Mouse (Mus musculus): ENCODE measurements around the gene Itpr2. TPM values are rescaled to one million over a fixed set of nuclear protein-coding genes. Genes with fewer than 3 reads are reported as not detected.

Itpr2 gene
- polyA plus RNA-seq, 2 experiments = 0.64 to 1.7 TPM

DNA sequence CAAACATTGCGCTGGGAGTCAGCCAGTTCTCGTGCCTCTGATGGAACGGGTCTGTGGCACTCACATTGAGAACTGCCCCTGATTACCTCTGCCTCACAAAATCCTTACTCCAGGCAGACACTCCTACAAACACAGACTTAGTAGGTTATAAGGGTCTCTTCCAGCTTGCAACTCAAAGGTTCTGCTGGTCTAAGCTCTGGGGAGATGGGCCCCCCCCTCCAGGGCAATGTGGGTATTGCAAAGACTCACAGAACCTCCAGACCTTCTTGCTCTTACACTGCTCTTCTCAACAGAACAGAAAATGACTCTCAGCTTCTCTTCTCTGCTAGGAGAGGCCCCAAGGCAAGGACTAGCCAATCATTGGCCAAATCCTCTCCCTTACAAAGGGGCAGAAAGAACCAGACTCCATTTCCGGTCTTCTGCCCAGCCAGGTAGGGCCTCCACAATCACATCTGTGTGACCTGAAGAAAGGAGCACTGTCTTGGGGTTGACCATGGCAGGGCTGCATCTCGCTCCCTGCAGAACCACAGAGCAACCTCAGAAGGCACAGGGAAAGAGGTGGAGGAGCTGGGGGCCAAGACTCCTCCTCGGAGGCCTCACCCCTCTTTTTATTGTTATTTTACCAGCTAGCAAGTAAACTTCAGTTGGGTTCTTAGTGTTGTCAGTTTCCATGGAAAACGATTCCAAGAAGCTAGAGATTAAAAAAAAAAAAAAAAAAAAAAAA lies 244.9 kb downstream of the Itpr2 start:
- peak; percentile 74 for TF ChIP-seq CTCF (IDR thresholded peaks at IDR 0.05; ENCODE audit: low read depth)
- TF ChIP-seq EP300 (IDR thresholded peaks at IDR 0.05; ENCODE audit: low read depth) = no peak
- Histone ChIP-seq H3K9ac (replicated peaks) (no peak overlapping the region), H3K4me3 (ENCODE audit: insufficient read depth in 1 of 2, low read depth in 2 of 2, low read length in 2 of 2) (no peak overlapping the region), H3K27ac (no peak overlapping the region), H3K4me2 (ENCODE audit: low read depth) (no peak overlapping the region; the same call in 1 of the 2 replicates), H3K4me1 (replicated peaks; ENCODE audit: control insufficient read depth in 2 of 2, insufficient read depth in 2 of 2, low read length in 1 of 2) (peaks cover 8 to 18% of the 10 kb centered on the region in 2 experiments; a peak in 3 of 4 replicates), H3K27me3 (ENCODE audit: control insufficient read depth, insufficient read depth, low read length) (no peaks in the 10 kb centered on the region), H3K9me3 (ENCODE audit: control insufficient read depth, low read length) (peaks cover 4% of the 10 kb centered on the region), H3K36me3 (replicated peaks; ENCODE audit: control insufficient read depth, insufficient read depth, low read depth) (no peaks in the 10 kb centered on the region)
- DNase-seq (ENCODE audit: low read depth in 3 of 3, low spot score in 3 of 3) (peak; percentile 39 to 51 (median 40)), ATAC-seq (ENCODE audit: insufficient read depth) (peak; percentile 68; the same call in 1 of the 2 replicates)
- WGBS (ENCODE audit: insufficient replicate concordance) = 80% methylated on average over 7 of the region's 7 CpGs

GRCm38 (mm10) chr6:146256401-146256800 lies 245.6 kb downstream of the Itpr2 start:
- H3K4me1 ChIP-seq (replicated peaks; ENCODE audit: control insufficient read depth in 2 of 2, insufficient read depth in 2 of 2, low read length in 1 of 2) = peaks cover 8 to 18% of the 10 kb centered on the region in 2 experiments; a peak in 3 of 4 replicates
- H3K27ac ChIP-seq = no peak overlapping the region
- no peak for TF ChIP-seq CTCF (IDR thresholded peaks at IDR 0.05; ENCODE audit: low read depth)
- TF ChIP-seq EP300 (IDR thresholded peaks at IDR 0.05; ENCODE audit: low read depth) = no peak
- no peak overlapping the region for H3K4me3 ChIP-seq (ENCODE audit: insufficient read depth in 1 of 2, low read depth in 2 of 2, low read length in 2 of 2)
- DNase-seq (ENCODE audit: low read depth in 3 of 3, low spot score in 3 of 3) (peak; percentile 34 to 64 (median 42)), ATAC-seq (ENCODE audit: insufficient read depth) (peak; percentile 88)
- peak overlapping the region; percentile 1; the same call in 1 of the 2 replicates for H3K9ac ChIP-seq (replicated peaks)
- H3K9me3 ChIP-seq (ENCODE audit: control insufficient read depth, low read length) = peaks cover 4% of the 10 kb centered on the region
- 21% methylated on average over 2 of the region's 2 CpGs for WGBS (ENCODE audit: insufficient replicate concordance)
- no peaks in the 10 kb centered on the region for H3K36me3 ChIP-seq (replicated peaks; ENCODE audit: control insufficient read depth, insufficient read depth, low read depth)
- H3K27me3 ChIP-seq (ENCODE audit: control insufficient read depth, insufficient read depth, low read length) = no peaks in the 10 kb centered on the region
- H3K4me2 ChIP-seq (ENCODE audit: low read depth) = peak overlapping the region; percentile 39

- DNase-seq (ENCODE audit: low read depth in 3 of 3, low spot score in 3 of 3) (no peak), ATAC-seq (ENCODE audit: insufficient read depth) (no peak)
- Histone ChIP-seq H3K4me1 (replicated peaks; ENCODE audit: control insufficient read depth in 2 of 2, insufficient read depth in 2 of 2, low read length in 1 of 2) (peaks cover 8 to 18% of the 10 kb centered on the region in 2 experiments; a peak in 3 of 4 replicates), H3K36me3 (replicated peaks; ENCODE audit: control insufficient read depth, insufficient read depth, low read depth) (no peaks in the 10 kb centered on the region), H3K27me3 (ENCODE audit: control insufficient read depth, insufficient read depth, low read length) (no peaks in the 10 kb centered on the region), H3K4me3 (ENCODE audit: insufficient read depth in 1 of 2, low read depth in 2 of 2, low read length in 2 of 2) (no peak overlapping the region), H3K9ac (replicated peaks) (no peak overlapping the region), H3K9me3 (ENCODE audit: control insufficient read depth, low read length) (peaks cover 4% of the 10 kb centered on the region), H3K27ac (no peak overlapping the region), H3K4me2 (ENCODE audit: low read depth) (no peak overlapping the region)
- TF ChIP-seq EP300 (IDR thresholded peaks at IDR 0.05; ENCODE audit: low read depth) (no peak), CTCF (IDR thresholded peaks at IDR 0.05; ENCODE audit: low read depth) (no peak)
- WGBS (ENCODE audit: insufficient replicate concordance) = 83% methylated on average over 6 of the region's 6 CpGs
Observed at GRCm38 (mm10) chr6:146255656-146256055, 246.4 kb downstream of the Itpr2 start.

GRCm38 (mm10) chr6:146254931-146255330 lies 247.1 kb downstream of the Itpr2 start:
- ATAC-seq (ENCODE audit: insufficient read depth) = no peak
- peaks cover 8 to 18% of the 10 kb centered on the region in 2 experiments; a peak in 3 of 4 replicates for H3K4me1 ChIP-seq (replicated peaks; ENCODE audit: control insufficient read depth in 2 of 2, insufficient read depth in 2 of 2, low read length in 1 of 2)
- H3K27ac ChIP-seq = no peak overlapping the region
- H3K4me3 ChIP-seq (ENCODE audit: insufficient read depth in 1 of 2, low read depth in 2 of 2, low read length in 2 of 2) = no peak overlapping the region
- no peaks in the 10 kb centered on the region for H3K36me3 ChIP-seq (replicated peaks; ENCODE audit: control insufficient read depth, insufficient read depth, low read depth)
- no peak for DNase-seq (ENCODE audit: low read depth in 3 of 3, low spot score in 3 of 3)
- peaks cover 4% of the 10 kb centered on the region for H3K9me3 ChIP-seq (ENCODE audit: control insufficient read depth, low read length)
- TF ChIP-seq EP300 (IDR thresholded peaks at IDR 0.05; ENCODE audit: low read depth) (no peak), CTCF (IDR thresholded peaks at IDR 0.05; ENCODE audit: low read depth) (no peak)
- no peaks in the 10 kb centered on the region for H3K27me3 ChIP-seq (ENCODE audit: control insufficient read depth, insufficient read depth, low read length)
- no peak overlapping the region for H3K9ac ChIP-seq (replicated peaks)
- no peak overlapping the region for H3K4me2 ChIP-seq (ENCODE audit: low read depth)
- 83% methylated on average over 9 of the region's 9 CpGs for WGBS (ENCODE audit: insufficient replicate concordance)

DNA sequence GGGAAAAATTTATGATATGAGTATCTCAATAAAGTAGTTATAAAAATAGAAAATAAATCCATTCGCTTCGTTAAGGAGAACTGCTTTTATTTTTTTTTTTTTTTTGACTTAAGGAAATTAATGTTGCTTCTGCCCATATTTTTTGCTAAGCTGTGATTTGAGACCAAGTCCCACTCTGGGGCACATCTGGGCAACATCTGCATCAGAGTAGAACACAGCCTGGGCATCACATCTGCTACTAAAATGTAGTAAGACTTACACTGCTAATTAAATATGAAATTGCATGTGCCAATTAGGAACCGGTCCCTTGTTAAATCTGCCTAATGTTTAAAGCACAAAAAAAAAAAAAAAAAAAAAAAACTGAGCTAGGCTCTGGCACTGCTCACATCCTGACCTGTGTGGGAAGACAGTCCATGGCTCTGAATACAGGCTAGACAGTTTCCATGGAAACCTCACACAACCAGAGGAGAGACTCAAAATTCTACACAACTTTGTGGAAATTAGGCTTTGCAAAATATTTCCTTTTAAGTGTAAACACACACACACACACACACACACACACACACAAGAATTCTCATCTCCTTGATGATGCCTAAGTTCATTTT lies 247.7 kb downstream of the Itpr2 start:
- no peak overlapping the region for H3K9ac ChIP-seq (replicated peaks)
- no peak overlapping the region for H3K4me3 ChIP-seq (ENCODE audit: insufficient read depth in 1 of 2, low read depth in 2 of 2, low read length in 2 of 2)
- WGBS (ENCODE audit: insufficient replicate concordance) = 65% methylated on average over 3 of the region's 3 CpGs
- no peak overlapping the region for H3K4me2 ChIP-seq (ENCODE audit: low read depth)
- H3K9me3 ChIP-seq (ENCODE audit: control insufficient read depth, low read length) = peaks cover 4% of the 10 kb centered on the region
- no peak overlapping the region for H3K27ac ChIP-seq
- no peaks in the 10 kb centered on the region for H3K36me3 ChIP-seq (replicated peaks; ENCODE audit: control insufficient read depth, insufficient read depth, low read depth)
- no peak for ATAC-seq (ENCODE audit: insufficient read depth)
- TF ChIP-seq CTCF (IDR thresholded peaks at IDR 0.05; ENCODE audit: low read depth) = no peak
- no peak for TF ChIP-seq EP300 (IDR thresholded peaks at IDR 0.05; ENCODE audit: low read depth)
- H3K27me3 ChIP-seq (ENCODE audit: control insufficient read depth, insufficient read depth, low read length) = no peaks in the 10 kb centered on the region
- peaks cover 8 to 18% of the 10 kb centered on the region in 2 experiments; a peak in 3 of 4 replicates for H3K4me1 ChIP-seq (replicated peaks; ENCODE audit: control insufficient read depth in 2 of 2, insufficient read depth in 2 of 2, low read length in 1 of 2)
- DNase-seq (ENCODE audit: low read depth in 3 of 3, low spot score in 3 of 3) = no peak
